Mouse (Mus musculus) spleen, adult 2 months (tissue): ENCODE data around the gene Tyro3.

Experiments used
- CTCF ChIP-seq: fragments of 200-500 bp; IDR thresholded peaks from 2 replicates; pipeline ENCODE4 v1.5.1; 2011; ENCODE audit warnings: mild to moderate bottlenecking, inconsistent platforms; ENCODE audit not compliant: insufficient read depth, insufficient read length, insufficient replicate concordance; ENCODE audit errors: extremely low read depth
- POLR2A ChIP-seq: fragments of 200-500 bp; IDR thresholded peaks from 2 replicates; pipeline ENCODE4 v1.6.1; 2011; ENCODE audit warnings: low read depth, low read length, inconsistent platforms

GRCm38 (mm10) chr2:119838363-119839156, 41.0 kb downstream of the Tyro3 start:
- no peak for TF ChIP-seq CTCF
- no peak for TF ChIP-seq POLR2A
